Mouse (Mus musculus): ENCODE measurements around the gene Tcf7l1. TPM values are rescaled to one million over a fixed set of nuclear protein-coding genes. Genes with fewer than 3 reads are reported as not detected.

Tcf7l1 gene
- polyA plus RNA-seq, 3 experiments from 2014 or later = 0.24 to 1.2 (median 0.78) TPM

- no peak for ATAC-seq
Observed at GRCm38 (mm10) chr6:72783780-72784179, 5.3 kb downstream of the Tcf7l1 start.

- no peak for ATAC-seq
Observed at GRCm38 (mm10) chr6:72778779-72779776, 10.0 kb downstream of the Tcf7l1 start.

- no peak for ATAC-seq
Observed at GRCm38 (mm10) chr6:72777212-72777611, 11.8 kb downstream of the Tcf7l1 start.

GRCm38 (mm10) chr6:72774275-72774674 is 14.8 kb downstream of the Tcf7l1 start:
- no peak for ATAC-seq

GRCm38 (mm10) chr6:72769915-72770776 is 18.9 kb downstream of the Tcf7l1 start:
- no peak for ATAC-seq

- ATAC-seq = no peak
Observed at GRCm38 (mm10) chr6:72769343-72769742, 19.7 kb downstream of the Tcf7l1 start.

- ATAC-seq = no peak
Observed at GRCm38 (mm10) chr6:72768804-72769203, 20.2 kb downstream of the Tcf7l1 start.

DNA sequence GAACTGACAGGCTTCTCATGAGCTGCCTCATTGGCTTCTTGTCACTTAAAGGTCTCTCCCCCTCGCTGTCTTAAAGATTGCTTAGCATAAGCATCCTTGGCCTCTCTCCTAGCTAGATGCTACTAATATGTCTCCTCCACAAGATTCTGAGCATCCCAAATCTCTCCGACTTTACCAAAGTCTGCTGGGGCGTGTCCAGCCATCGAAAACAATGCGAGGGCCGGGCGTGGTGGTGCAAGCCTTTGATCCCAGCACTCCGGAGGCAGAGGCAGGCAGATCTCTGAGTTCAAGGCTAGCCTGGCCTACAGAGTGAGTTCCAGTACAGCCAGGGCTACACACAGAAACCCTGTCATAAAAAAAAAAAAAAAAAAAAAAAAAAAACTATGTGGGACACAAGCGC is 21.0 kb downstream of the Tcf7l1 start:
- ATAC-seq = no peak

DNA sequence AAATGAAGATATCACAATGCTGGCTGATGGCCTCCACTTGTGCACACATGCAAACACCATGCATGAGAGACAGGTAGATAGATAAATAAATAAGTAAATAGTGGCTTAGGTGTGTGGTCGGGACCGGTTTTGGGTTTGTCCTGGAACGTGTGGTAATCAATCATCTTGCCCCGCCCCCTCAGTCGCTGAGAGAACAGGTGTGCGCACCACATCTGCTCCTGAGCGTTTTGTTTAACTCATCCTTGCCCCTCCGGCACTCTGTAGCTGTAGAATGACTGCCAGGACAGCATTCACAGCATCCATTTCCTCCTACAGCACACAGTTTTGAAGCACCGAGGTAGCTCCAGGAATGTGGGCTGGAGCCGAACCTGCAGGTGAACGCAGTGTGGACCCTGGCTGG is 25.4 kb downstream of the Tcf7l1 start:
- no peak for ATAC-seq

DNA sequence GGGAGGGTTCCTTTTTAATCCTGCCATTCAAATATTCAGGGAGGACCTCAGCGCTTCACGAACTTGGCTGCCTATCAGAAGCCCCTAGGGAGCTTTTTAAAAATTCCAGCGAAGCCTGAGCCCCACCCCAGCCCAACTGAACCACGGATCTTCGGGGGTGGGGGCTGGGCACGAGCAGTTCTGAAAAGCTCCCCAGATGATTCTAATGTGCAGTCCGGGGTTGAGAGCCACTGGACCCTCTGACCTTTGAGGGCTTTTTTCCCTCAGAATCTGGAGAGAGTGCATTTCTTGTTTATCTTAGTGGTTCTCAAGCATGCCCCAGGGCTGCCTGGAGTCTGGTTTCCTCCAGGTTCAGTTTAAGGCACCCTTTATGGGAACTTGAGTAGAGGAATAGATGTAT is 27.4 kb downstream of the Tcf7l1 start:
- no peak for ATAC-seq

GRCm38 (mm10) chr6:72758239-72759017 is 30.6 kb downstream of the Tcf7l1 start:
- ATAC-seq = no peak

DNA sequence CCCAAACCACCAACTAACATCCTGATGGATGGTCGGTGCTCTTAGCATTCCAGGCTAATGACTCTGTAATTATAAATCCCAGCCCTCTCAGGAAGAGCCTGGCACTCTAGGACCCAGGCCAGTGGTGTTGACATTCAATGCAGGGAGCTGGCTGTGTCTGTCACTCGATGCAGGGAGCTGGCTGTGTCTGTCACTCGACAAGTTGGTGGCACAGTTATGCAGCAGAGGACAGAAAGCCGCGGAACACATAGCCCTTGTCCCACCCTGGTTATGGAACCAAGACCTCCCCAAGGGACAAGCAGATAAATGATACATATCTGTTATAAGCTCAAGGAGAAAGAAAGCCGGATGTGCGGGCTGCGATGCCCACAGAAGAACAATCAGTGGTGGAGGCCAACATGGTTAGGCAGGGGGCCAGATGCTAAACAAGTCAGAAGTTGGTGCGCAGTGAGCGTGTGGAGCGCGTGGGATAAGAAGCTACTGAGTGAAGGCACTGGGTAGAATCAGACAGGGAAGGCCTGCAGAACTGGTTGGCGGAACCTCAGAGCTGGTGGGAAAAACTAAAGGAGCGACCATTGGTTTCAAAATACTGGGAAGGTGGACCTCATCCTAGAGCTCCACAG is 33.7 kb downstream of the Tcf7l1 start:
- no peak for ATAC-seq

DNA sequence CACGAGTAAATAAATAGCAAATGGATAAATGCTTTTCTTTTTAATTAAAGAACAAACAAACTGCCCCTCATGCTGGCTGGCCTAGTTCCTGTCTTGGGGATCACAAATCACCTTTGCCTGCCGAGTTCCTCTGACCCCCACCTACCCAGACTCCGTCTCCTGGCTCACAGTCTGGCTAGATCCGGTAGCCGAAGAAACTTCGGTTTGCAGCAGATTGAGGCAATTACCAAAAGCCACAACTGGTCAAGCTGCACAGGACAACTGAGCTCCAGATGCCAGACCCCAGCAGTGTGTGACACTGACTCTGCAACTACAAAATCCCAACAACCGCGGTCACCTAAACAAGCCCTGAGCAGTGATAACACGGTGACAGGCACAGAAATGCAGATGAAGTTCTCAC is 34.8 kb downstream of the Tcf7l1 start:
- no peak for ATAC-seq

DNA sequence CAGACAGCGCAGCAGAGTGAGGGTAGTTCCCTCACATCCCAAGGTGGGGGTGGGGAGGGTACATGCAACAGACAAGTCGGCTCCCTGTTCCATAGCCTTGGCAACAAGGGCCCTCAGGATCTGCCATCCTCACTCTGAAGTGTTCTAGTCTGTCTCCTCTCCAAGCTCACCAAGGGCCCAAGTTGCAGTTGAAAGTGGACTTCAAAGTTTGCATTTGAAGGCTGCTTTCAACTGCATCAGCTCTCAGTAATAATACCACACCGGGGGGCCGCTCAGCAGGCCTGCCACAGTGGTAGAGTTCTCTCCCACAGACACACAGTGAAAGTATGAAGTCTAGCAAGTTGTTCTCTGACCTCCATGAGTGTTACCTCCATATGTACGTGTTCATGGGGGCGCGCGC is 35.3 kb downstream of the Tcf7l1 start:
- ATAC-seq = no peak

DNA sequence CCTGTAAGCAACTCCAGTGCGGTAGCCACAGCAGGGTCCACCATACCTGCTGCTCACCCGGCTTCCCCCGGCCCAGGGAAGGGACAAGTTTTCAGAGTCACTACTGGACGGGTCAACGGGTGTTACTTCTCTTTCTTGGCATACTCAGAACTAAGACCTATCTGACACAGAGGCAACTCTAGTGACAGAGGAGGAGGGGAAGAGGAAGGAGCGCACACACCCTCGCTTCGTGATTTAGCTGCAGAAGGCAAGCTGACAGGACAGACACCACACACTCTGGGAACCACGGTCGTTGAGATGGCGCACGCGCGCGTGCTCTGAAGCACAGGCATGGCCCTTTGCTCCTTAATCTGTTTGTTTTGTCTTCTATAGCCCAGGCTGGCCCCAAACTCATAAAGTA is 36.2 kb downstream of the Tcf7l1 start:
- ATAC-seq = no peak

- ATAC-seq = no peak
Observed at GRCm38 (mm10) chr6:72751210-72751609, 37.8 kb downstream of the Tcf7l1 start.

- ATAC-seq = no peak
Observed at GRCm38 (mm10) chr6:72748882-72749437, 40.1 kb downstream of the Tcf7l1 start.

- no peak for ATAC-seq
Observed at GRCm38 (mm10) chr6:72748421-72748820, 40.6 kb downstream of the Tcf7l1 start.

DNA sequence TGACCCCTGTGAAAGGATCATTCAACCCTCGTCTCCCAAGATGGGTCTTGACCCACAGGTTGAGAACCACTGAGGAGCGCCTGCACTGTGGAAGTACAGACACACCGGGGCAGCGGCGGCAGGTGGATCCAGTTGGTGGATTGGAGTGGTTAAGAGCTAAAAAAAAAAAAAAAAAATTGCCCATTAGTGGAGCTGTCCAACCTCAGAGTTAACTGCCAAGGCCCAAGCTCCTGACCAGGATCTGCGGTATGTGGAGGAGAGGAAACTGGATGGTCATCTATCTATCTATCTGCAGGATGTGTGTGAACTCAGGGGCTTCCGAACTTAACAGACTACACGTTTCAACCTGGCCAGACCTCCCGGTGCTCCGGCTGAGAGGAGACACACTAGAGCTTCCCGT is 41.2 kb downstream of the Tcf7l1 start:
- no peak for ATAC-seq

DNA sequence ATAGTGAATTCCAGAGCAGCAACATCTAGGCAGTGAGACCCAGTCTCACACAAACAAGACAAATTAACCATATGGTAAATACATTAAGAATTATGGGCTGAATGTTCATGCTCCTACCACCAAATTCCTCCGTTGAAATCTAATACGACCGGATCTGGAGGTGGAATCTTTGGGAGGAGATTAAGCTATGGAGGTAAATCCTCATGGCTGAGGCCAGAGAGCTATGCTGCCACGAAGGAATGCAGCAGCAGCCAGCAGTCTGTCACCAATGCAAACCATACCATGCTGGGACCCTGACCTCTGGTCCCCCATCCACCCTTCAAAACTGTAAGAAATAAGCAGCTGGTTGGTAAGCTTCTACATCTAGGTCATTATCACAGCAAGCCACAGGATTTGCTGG is 41.9 kb downstream of the Tcf7l1 start:
- ATAC-seq = no peak

DNA sequence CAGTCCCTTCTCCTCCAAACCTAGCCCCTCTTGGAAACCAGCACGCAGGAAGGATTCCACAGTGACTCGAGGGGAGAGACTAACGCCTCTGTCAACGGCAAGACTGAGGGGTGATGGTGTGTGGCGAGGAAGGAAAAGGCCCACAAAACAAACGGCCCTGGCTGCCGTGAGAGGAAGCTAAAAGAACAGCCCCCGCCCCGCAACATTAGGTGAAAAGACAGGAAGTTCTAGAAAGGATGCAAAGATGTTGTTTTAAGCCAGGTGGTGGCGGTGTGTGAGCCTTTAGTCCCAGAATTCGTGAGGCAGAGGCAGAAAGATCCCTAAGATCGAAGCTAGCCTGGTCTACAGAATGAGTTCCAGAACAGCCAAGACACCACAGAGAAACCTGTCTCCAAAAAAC is 43.3 kb downstream of the Tcf7l1 start:
- ATAC-seq = no peak

Data from inflammation-experienced regulatory T-cells, adult 6 months (primary cell).